In genomic region chr3:79448421-79448820, GRCm38 (mm10) we compare ENCODE assay signal across 17 mouse cellular contexts.
DNase-seq lines count a peak whose midpoint lies in the region; ATAC-seq and TF ChIP-seq lines count a peak whose summit lies in the region.
"Had no signal": no experiment of that assay in that cellular context is flagged by ENCODE, and none has a peak within 500 bp of the region (broad histone marks: within the 10 kb centered on the region; RNA-seq: fewer than 3 reads in every experiment).

No protein-coding gene starts in this region.

- no peak overlapping the region for H3K4me3 ChIP-seq in layer of hippocampus, adult 2 months
- no peak overlapping the region for H3K4me3 ChIP-seq in lung, embryonic 15.5 days
- H3K4me3 ChIP-seq in midbrain, embryonic 10.5 days, result no peak overlapping the region
- no peak overlapping the region for H3K4me3 ChIP-seq in midbrain, embryonic 11.5 days (ENCODE audit: low read depth, low read length)
- H3K4me3 ChIP-seq: heart, embryonic 13.5 days; hindbrain, embryonic 12.5 days had no signal

- no peaks in the 10 kb centered on the region for H3K9me3 ChIP-seq in lung, embryonic 15.5 days
- H3K9me3 ChIP-seq in midbrain, embryonic 10.5 days (replicated peaks), result peaks cover 4% of the 10 kb centered on the region; the same call in 1 of the 2 replicates
- 0 out of 2 replicates have a peak, but pooled peaks cover 2% of the 10 kb centered on the region for H3K9me3 ChIP-seq in midbrain, embryonic 11.5 days (ENCODE audit: control insufficient read depth, low read length)
- H3K9me3 ChIP-seq: hindbrain, embryonic 12.5 days had no signal

- no peak for DNase-seq in layer of hippocampus, adult 2 months (ENCODE audit: low spot score in 2 of 2)
- DNase-seq in layer of hippocampus, adult 9-10 months (ENCODE audit: low spot score), result no peak
- no peak for DNase-seq in lung, postnatal 36 days
- DNase-seq in midbrain, embryonic 10.5 days (ENCODE audit: low spot score), result no peak
- DNase-seq in midbrain, embryonic 11.5 days (ENCODE audit: low spot score, missing footprints), result no peak
- DNase-seq: adrenal gland, adult 2 months; adrenal gland, postnatal 25 days; cerebellum, adult 18-20 months; cerebellum, adult 9-11 months; cerebellum, postnatal 36 days; gastrocnemius, postnatal 36 days; heart, adult 11 months; heart, postnatal 36 days had no signal

- H3K36me3 ChIP-seq in lung, embryonic 15.5 days, result no peaks in the 10 kb centered on the region
- no peaks in the 10 kb centered on the region for H3K36me3 ChIP-seq in midbrain, embryonic 10.5 days
- no peaks in the 10 kb centered on the region for H3K36me3 ChIP-seq in midbrain, embryonic 11.5 days (ENCODE audit: control insufficient read depth, insufficient read depth, low read length)
- H3K36me3 ChIP-seq: heart, embryonic 13.5 days; hindbrain, embryonic 12.5 days had no signal

- 49% methylated on average over 5 of the region's 5 CpGs for WGBS in lung, embryonic 15.5 days
- 90% methylated on average over 5 of the region's 5 CpGs for WGBS in midbrain, embryonic 10.5 days
- 92% methylated on average over 5 of the region's 5 CpGs for WGBS in midbrain, embryonic 11.5 days

- peak overlapping the region; percentile 33; the same call in 1 of the 2 replicates for H3K27ac ChIP-seq in layer of hippocampus, adult 2 months
- no peak overlapping the region for H3K27ac ChIP-seq in lung, embryonic 15.5 days
- peak overlapping the region; percentile 9; the same call in 1 of the 2 replicates for H3K27ac ChIP-seq in midbrain, embryonic 10.5 days (replicated peaks)
- H3K27ac ChIP-seq in midbrain, embryonic 11.5 days (ENCODE audit: low read depth, low read length), result no peak overlapping the region
- H3K27ac ChIP-seq: heart, embryonic 13.5 days; hindbrain, embryonic 12.5 days had no signal

- no peak overlapping the region for H3K4me2 ChIP-seq in lung, embryonic 15.5 days
- H3K4me2 ChIP-seq in midbrain, embryonic 11.5 days, result no peak overlapping the region
- H3K4me2 ChIP-seq: heart, embryonic 13.5 days; hindbrain, embryonic 12.5 days had no signal

- H3K4me1 ChIP-seq in lung, embryonic 15.5 days, result peaks cover 3% of the 10 kb centered on the region; the same call in 1 of the 2 replicates
- H3K4me1 ChIP-seq in midbrain, embryonic 10.5 days, result peaks cover 28% of the 10 kb centered on the region
- H3K4me1 ChIP-seq in midbrain, embryonic 11.5 days (ENCODE audit: control insufficient read depth, insufficient read depth, low read length), result peaks cover 9% of the 10 kb centered on the region
- H3K4me1 ChIP-seq: heart, embryonic 13.5 days had no signal

- H3K9ac ChIP-seq in lung, embryonic 15.5 days, result no peak overlapping the region
- no peak overlapping the region for H3K9ac ChIP-seq in midbrain, embryonic 11.5 days (ENCODE audit: low read length)
- H3K9ac ChIP-seq: heart, embryonic 13.5 days; hindbrain, embryonic 12.5 days had no signal

- H3K27me3 ChIP-seq in lung, embryonic 15.5 days, result no peaks in the 10 kb centered on the region
- no peaks in the 10 kb centered on the region for H3K27me3 ChIP-seq in midbrain, embryonic 10.5 days (ENCODE audit: low read depth, poor library complexity, severe bottlenecking)
- H3K27me3 ChIP-seq in midbrain, embryonic 11.5 days (ENCODE audit: control insufficient read depth, insufficient read depth, low read length), result no peaks in the 10 kb centered on the region
- H3K27me3 ChIP-seq: heart, embryonic 13.5 days; hindbrain, embryonic 12.5 days had no signal

- no peak for TF ChIP-seq CTCF in layer of hippocampus, adult 2 months (conservative IDR thresholded peaks at IDR 0.05)

- ATAC-seq in lung, embryonic 15.5 days (ENCODE audit: borderline replicate concordance, extremely low read depth, low FRiP score, low TSS enrichment), result peak; percentile 46; the same call in 1 of the 2 replicates
- no peak for ATAC-seq in midbrain, embryonic 11.5 days (ENCODE audit: low FRiP score)
- ATAC-seq: forebrain, embryonic 14.5 days had no signal

Comparison
In these comparisons a context has a peak if more than half of its experiments do, and no peak if none do; other contexts are left out.
1. H3K27ac ChIP-seq: peak in layer of hippocampus, adult 2 months (single experiment) and midbrain, embryonic 10.5 days (single experiment); none in lung, embryonic 15.5 days (single experiment) and midbrain, embryonic 11.5 days (single experiment).